Mouse (Mus musculus): Measurements from ENCODE around the gene Zfp575.
A peak's percentile ranks its signal among the peaks of the same experiment; 100 is the strongest.

Zfp575 gene

GRCm38 (mm10) chr7:24563191-24563836 lies 24.1 kb downstream of the Zfp575 start:
- DNase-seq (ENCODE audit: low spot score): no peak

- DNase-seq (ENCODE audit: low spot score): no peak
Measured at GRCm38 (mm10) chr7:24561450-24561849, 26.0 kb downstream of the Zfp575 start.

- no peak for DNase-seq (ENCODE audit: low spot score)
Measured at GRCm38 (mm10) chr7:24555786-24556185, 31.7 kb downstream of the Zfp575 start.

- DNase-seq (ENCODE audit: low spot score): no peak
Measured at GRCm38 (mm10) chr7:24551985-24552759, 35.3 kb downstream of the Zfp575 start.

GRCm38 (mm10) chr7:24547534-24548036 lies 39.9 kb downstream of the Zfp575 start:
- DNase-seq (ENCODE audit: low spot score): no peak

GRCm38 (mm10) chr7:24546634-24547389 lies 40.6 kb downstream of the Zfp575 start:
- DNase-seq (ENCODE audit: low spot score): peak; percentile 99

- peak; percentile 39 for DNase-seq (ENCODE audit: low spot score)
Measured at GRCm38 (mm10) chr7:24546068-24546614, 41.3 kb downstream of the Zfp575 start, which contains the start of the genes Pinlyp and Xrcc1. Pinlyp (minus strand) TSS chr7:24546118. Xrcc1 (plus strand) TSS chr7:24546289.

GRCm38 (mm10) chr7:24544506-24544905 lies 42.9 kb downstream of the Zfp575 start:
- no peak for DNase-seq (ENCODE audit: low spot score)

- no peak for DNase-seq (ENCODE audit: low spot score)
Measured at GRCm38 (mm10) chr7:24539686-24540085, 47.8 kb downstream of the Zfp575 start.

GRCm38 (mm10) chr7:24538701-24539100 lies 48.7 kb downstream of the Zfp575 start:
- no peak for DNase-seq (ENCODE audit: low spot score)

GRCm38 (mm10) chr7:24538154-24538553 lies 49.3 kb downstream of the Zfp575 start:
- DNase-seq (ENCODE audit: low spot score): no peak

- DNase-seq (ENCODE audit: low spot score): no peak
Measured at GRCm38 (mm10) chr7:24537591-24537990, 49.9 kb downstream of the Zfp575 start.

- no peak for DNase-seq (ENCODE audit: low spot score)
Measured at GRCm38 (mm10) chr7:24537081-24537480, 50.4 kb downstream of the Zfp575 start.

- DNase-seq (ENCODE audit: low spot score): no peak
Measured at GRCm38 (mm10) chr7:24534301-24534700, 53.1 kb downstream of the Zfp575 start.

Data from MN1 (cell line).